Mouse (Mus musculus) C2C12 (cell line): ENCODE measurements at regions not wholly inside any gene's neighbourhood (a gene's known extent, or its start where the extent isn't known, plus 50 kb on each side); places are given as distances from the start of the nearest gene placed in this dataset.

Experiments
- H3K27me3 ChIP-seq: one replicate; pipeline ENCODE4 v1.6.1; 2011; ENCODE audit not compliant: control insufficient read depth, insufficient read depth, insufficient read length
- H3K36me3 ChIP-seq: one replicate; pipeline ENCODE4 v1.6.1; 2011; ENCODE audit not compliant: control insufficient read depth, insufficient read depth
- H3K4me3 ChIP-seq: one replicate; pipeline ENCODE4 v1.5.1; 2011; ENCODE audit warnings: mild to moderate bottlenecking, control low read depth; ENCODE audit not compliant: poor library complexity, insufficient read depth, severe bottlenecking
- H3K79me2 ChIP-seq: one replicate; pipeline ENCODE4 v1.6.1; 2011; ENCODE audit not compliant: control insufficient read depth, insufficient read depth
- H3K79me3 ChIP-seq: one replicate; pipeline ENCODE4 v1.6.1; 2011; ENCODE audit warnings: low read depth, control low read depth
- H3ac ChIP-seq: one replicate; pipeline ENCODE3; 2011; ENCODE audit warnings: low read depth; ENCODE audit not compliant: control insufficient read depth, insufficient read length
- CEBPB ChIP-seq: IDR thresholded peaks from one replicate; pipeline ENCODE4 v1.6.1; 2011; ENCODE audit warnings: low read depth, mild to moderate bottlenecking, control low read depth, moderate library complexity
- CTCF ChIP-seq: IDR thresholded peaks from one replicate; pipeline ENCODE4 v1.5.1; 2011; ENCODE audit not compliant: control insufficient read depth, insufficient read depth, insufficient read length
- FOSL1 ChIP-seq: IDR thresholded peaks from one replicate; pipeline ENCODE4 v1.8.0; 2011; ENCODE audit warnings: mild to moderate bottlenecking, low read length; ENCODE audit not compliant: poor library complexity, insufficient read depth, severe bottlenecking
- MAX ChIP-seq: IDR thresholded peaks from one replicate; pipeline ENCODE4 v1.6.1; 2011; ENCODE audit warnings: mild to moderate bottlenecking, control low read depth
- MYOD1 ChIP-seq: IDR thresholded peaks from one replicate; pipeline ENCODE4 v1.6.1; 2011; ENCODE audit warnings: low read depth; ENCODE audit not compliant: control insufficient read depth, insufficient read length
- MYOG ChIP-seq: IDR thresholded peaks from one replicate; pipeline ENCODE4 v1.6.1; 2011; ENCODE audit not compliant: control insufficient read depth, insufficient read length; ENCODE audit errors: extremely low read depth
- USF1 ChIP-seq: IDR thresholded peaks from one replicate; pipeline ENCODE4 v1.6.1; 2011; ENCODE audit warnings: low read depth, mild to moderate bottlenecking, control low read depth, moderate library complexity

- no peak overlapping the region for H3ac ChIP-seq
- H3K4me3 ChIP-seq: no peak overlapping the region
- no peaks in the 10 kb centered on the region for H3K79me2 ChIP-seq
- no peaks in the 10 kb centered on the region for H3K36me3 ChIP-seq
- H3K27me3 ChIP-seq: no peaks in the 10 kb centered on the region
- no peaks in the 10 kb centered on the region for H3K79me3 ChIP-seq
- TF ChIP-seq MYOG: no peak
- TF ChIP-seq USF1: no peak
- no peak for TF ChIP-seq CTCF
- no peak for TF ChIP-seq FOSL1
- TF ChIP-seq MAX: no peak
- TF ChIP-seq CEBPB: no peak
- TF ChIP-seq MYOD1: no peak
Measured at GRCm38 (mm10) chr8:89838494-89838893, 509.6 kb downstream of the Tox3 start.

GRCm38 (mm10) chr8:89833715-89834114 lies 514.4 kb downstream of the Tox3 start:
- Histone ChIP-seq H3K79me2 (no peaks in the 10 kb centered on the region), H3ac (no peak overlapping the region), H3K79me3 (no peaks in the 10 kb centered on the region), H3K27me3 (no peaks in the 10 kb centered on the region), H3K4me3 (no peak overlapping the region), H3K36me3 (no peaks in the 10 kb centered on the region)
- no peak for TF ChIP-seq MYOD1
- TF ChIP-seq MYOG: no peak
- TF ChIP-seq CEBPB: no peak
- no peak for TF ChIP-seq MAX
- no peak for TF ChIP-seq CTCF
- no peak for TF ChIP-seq FOSL1
- TF ChIP-seq USF1: no peak

- no peak overlapping the region for H3ac ChIP-seq
- H3K36me3 ChIP-seq: no peaks in the 10 kb centered on the region
- H3K4me3 ChIP-seq: no peak overlapping the region
- no peaks in the 10 kb centered on the region for H3K79me3 ChIP-seq
- no peaks in the 10 kb centered on the region for H3K79me2 ChIP-seq
- TF ChIP-seq MYOG: no peak
- no peak for TF ChIP-seq MAX
- no peak for TF ChIP-seq USF1
- no peak for TF ChIP-seq MYOD1
- TF ChIP-seq CEBPB: no peak
- no peak for TF ChIP-seq FOSL1
- no peak for TF ChIP-seq CTCF
- no peaks in the 10 kb centered on the region for H3K27me3 ChIP-seq
Measured at GRCm38 (mm10) chr8:89824586-89824985, 523.6 kb downstream of the Tox3 start.

DNA sequence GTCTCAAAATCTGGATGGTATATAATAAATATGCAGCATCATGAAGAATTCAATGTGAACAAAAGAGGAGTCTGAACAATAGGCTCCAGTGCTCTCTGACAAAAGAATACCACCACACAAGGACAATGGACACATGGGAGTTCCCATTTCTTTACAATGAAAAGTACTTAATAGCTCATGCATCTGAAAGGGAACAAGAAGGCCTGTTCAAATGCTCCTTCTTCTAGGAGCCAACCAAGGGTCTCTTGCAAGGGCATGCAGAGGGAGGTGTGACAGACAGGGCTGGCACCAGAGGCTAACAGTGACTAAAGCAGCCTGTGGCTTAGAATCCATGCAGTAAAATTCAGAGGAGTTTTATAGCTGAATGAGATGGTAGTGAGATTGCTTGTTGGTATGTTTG lies 524.5 kb downstream of the Tox3 start:
- no peaks in the 10 kb centered on the region for H3K79me2 ChIP-seq
- no peak overlapping the region for H3ac ChIP-seq
- no peaks in the 10 kb centered on the region for H3K79me3 ChIP-seq
- H3K27me3 ChIP-seq: no peaks in the 10 kb centered on the region
- TF ChIP-seq CTCF (no peak), MYOD1 (no peak), CEBPB (no peak)
- H3K36me3 ChIP-seq: no peaks in the 10 kb centered on the region
- H3K4me3 ChIP-seq: no peak overlapping the region

DNA sequence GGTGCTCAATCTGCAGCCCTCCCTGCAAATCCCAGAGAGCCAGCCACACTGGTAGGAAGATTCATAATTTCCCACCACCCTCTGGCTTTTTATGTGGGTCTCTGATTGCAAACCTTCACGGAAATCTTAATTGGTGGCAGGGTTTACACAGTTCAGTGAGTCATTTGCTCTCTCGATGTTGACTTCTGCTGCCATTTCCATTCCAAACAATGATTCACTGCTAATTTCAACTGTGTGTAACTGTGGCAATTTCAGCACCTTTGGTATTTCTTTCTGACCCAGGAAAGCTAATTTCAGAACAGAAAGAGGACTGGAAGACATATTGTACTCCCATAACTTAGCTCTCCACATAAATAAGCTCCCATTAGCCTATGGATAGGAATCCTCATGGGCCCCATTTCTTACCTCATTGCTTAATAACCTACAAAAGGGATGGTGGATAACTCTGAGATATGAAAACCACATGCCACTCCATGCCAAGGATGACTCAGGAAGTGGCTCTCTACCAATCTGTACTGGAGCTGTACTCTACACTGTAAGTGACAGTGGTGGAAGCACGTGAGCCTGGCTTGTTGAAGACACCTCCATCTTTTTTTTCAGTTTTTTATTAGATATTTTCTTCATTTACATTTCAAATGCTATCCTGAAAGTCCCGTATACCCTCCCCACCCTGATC lies 536.0 kb downstream of the Tox3 start:
- Histone ChIP-seq H3K36me3 (no peaks in the 10 kb centered on the region), H3K4me3 (no peak overlapping the region), H3K79me2 (no peaks in the 10 kb centered on the region), H3K79me3 (no peaks in the 10 kb centered on the region), H3K27me3 (no peaks in the 10 kb centered on the region), H3ac (no peak overlapping the region)
- TF ChIP-seq CEBPB (no peak), CTCF (no peak), FOSL1 (no peak), MAX (no peak), MYOD1 (no peak), USF1 (no peak), MYOG (no peak)

DNA sequence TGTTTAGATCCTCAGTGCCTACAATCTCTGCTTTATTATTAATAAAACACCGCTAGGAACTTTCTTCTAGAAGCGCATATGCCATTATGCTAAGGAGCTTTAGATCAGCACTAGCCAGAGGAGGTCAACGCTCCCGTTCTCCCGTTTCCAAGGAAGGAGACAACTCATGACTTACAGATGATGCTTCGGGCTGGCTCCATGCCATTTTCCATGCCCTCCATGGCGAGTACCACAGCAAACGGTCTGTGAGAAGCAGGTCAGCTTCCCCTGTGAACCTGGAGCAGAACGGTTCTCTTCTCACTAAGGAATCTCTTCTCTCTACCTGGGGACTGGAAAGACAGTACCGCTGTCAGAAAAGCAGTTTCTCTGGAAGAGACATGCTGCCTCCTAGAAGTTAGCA lies 559.8 kb downstream of the Tox3 start:
- no peaks in the 10 kb centered on the region for H3K36me3 ChIP-seq

More for the DNA sequence above, 559.8 kb downstream of the Tox3 start:
- Histone ChIP-seq H3ac (no peak overlapping the region), H3K79me2 (no peaks in the 10 kb centered on the region), H3K27me3 (peaks cover 3% of the 10 kb centered on the region), H3K79me3 (no peaks in the 10 kb centered on the region), H3K4me3 (no peak overlapping the region)
- TF ChIP-seq FOSL1: no peak
- no peak for TF ChIP-seq CTCF
- no peak for TF ChIP-seq MYOG
- TF ChIP-seq CEBPB: no peak
- TF ChIP-seq MAX: no peak
- no peak for TF ChIP-seq MYOD1
- no peak for TF ChIP-seq USF1
